Mouse (Mus musculus) midbrain, embryonic 12.5 days (tissue): Measurements from ENCODE around the gene Tmprss9. TPM values are rescaled to one million over a fixed set of nuclear protein-coding genes. Genes with fewer than 3 reads are reported as not detected.
"Not testable (repeated sequence)": the region's sequence is repeated elsewhere in the genome, so short reads cannot be mapped to it uniquely, and the experiment has no call there.

ENCODE experiments used
- ATAC-seq: fragments of 200-750 bp; cut with Nextera tagmentation; 2 replicates; pipeline ENCODE4 v1.8.0; 2017; ENCODE audit warnings: low read depth, moderate TSS enrichment, moderate library complexity; ENCODE audit not compliant: low FRiP score
- H3K27ac ChIP-seq: fragments of 300-500 bp; sonication (generic); replicated peaks from 2 replicates; pipeline ENCODE4 v1.5.1; 2016; ENCODE audit warnings: mild to moderate bottlenecking
- H3K27me3 ChIP-seq: fragments of 300-500 bp; sonication (generic); 2 replicates; pipeline ENCODE4 v1.6.1; 2016; ENCODE audit warnings: mild to moderate bottlenecking
- H3K36me3 ChIP-seq: fragments of 300-500 bp; sonication (generic); 2 replicates; pipeline ENCODE4 v1.6.1; 2016
- H3K4me1 ChIP-seq: fragments of 300-500 bp; sonication (generic); 2 replicates; pipeline ENCODE4 v1.6.1; 2016
- H3K4me2 ChIP-seq: fragments of 300-500 bp; sonication (generic); replicated peaks from 2 replicates; pipeline ENCODE4 v1.6.1; 2016; ENCODE audit warnings: mild to moderate bottlenecking, moderate library complexity
- H3K4me3 ChIP-seq: fragments of 300-500 bp; sonication (generic); 2 replicates; pipeline ENCODE4 v1.5.1; 2016; ENCODE audit warnings: mild to moderate bottlenecking
- H3K9ac ChIP-seq: fragments of 300-500 bp; sonication (generic); replicated peaks from 2 replicates; pipeline ENCODE4 v1.6.1; 2016; ENCODE audit warnings: mild to moderate bottlenecking, moderate library complexity
- H3K9me3 ChIP-seq: fragments of 300-500 bp; sonication (generic); 2 replicates; pipeline ENCODE4 v1.6.1; 2016; ENCODE audit warnings: mild to moderate bottlenecking
- WGBS: fragments of 180-500 bp; shearing (Covaris S2); methylation state at CpG from one replicate; pipeline ENCODE4 v1.1.7; 2016; 5-methylcytosine and 5-hydroxymethylcytosine counted together
- polyA plus RNA-seq: library from polyadenylated mRNA; unstranded; fragments of >200 nt; fragmentation: Nextera tagmentation; extraction: Ambion mirVana; gene quantifications from 2 replicates; pipeline ENCODE4 v1.2.1, GENCODE M21; 2016

Gene Tmprss9
- polyA plus RNA-seq, result 0.08 and 0.14 TPM in 2 replicates

- H3K4me1 ChIP-seq, result 0 out of 2 replicates have a peak, but pooled peaks cover 2% of the 10 kb centered on the region
- H3K27ac ChIP-seq, result no peak within 1 kb of the TSS
- peaks cover 17% of the 10 kb centered on the region for H3K36me3 ChIP-seq
- H3K4me2 ChIP-seq, result no peak within 1 kb of the TSS
- ATAC-seq, result no peak
- no peaks in the 10 kb centered on the region for H3K9me3 ChIP-seq
- 36% methylated on average over 9 of the region's 9 CpGs for WGBS
- no peak within 1 kb of the TSS for H3K4me3 ChIP-seq
- H3K9ac ChIP-seq, result no peak within 1 kb of the TSS
- peaks cover 8% of the 10 kb centered on the region; the same call in 1 of the 2 replicates for H3K27me3 ChIP-seq
These were observed at the start of gene Tmprss9 for GRCm38 (mm10) chr10:80871581-80871980. Tmprss9 (plus strand) TSS chr10:80871848.

- H3K27ac ChIP-seq, result no peak overlapping the region
- no peaks in the 10 kb centered on the region for H3K36me3 ChIP-seq
- no peak overlapping the region for H3K4me3 ChIP-seq
- H3K9ac ChIP-seq, result no peak overlapping the region
- 0 out of 2 replicates have a peak, but pooled peaks cover 4% of the 10 kb centered on the region for H3K4me1 ChIP-seq
- H3K27me3 ChIP-seq, result no peaks in the 10 kb centered on the region
- H3K9me3 ChIP-seq, result no peaks in the 10 kb centered on the region
- no peak for ATAC-seq
- WGBS, result 38% methylated on average over 2 of the region's 2 CpGs
- no peak overlapping the region for H3K4me2 ChIP-seq
These were observed 49.7 kb upstream of the Tmprss9 start for GRCm38 (mm10) chr10:80821991-80822390.

- Histone ChIP-seq H3K27ac (no peak overlapping the region), H3K9ac (no peak overlapping the region), H3K4me2 (no peak overlapping the region), H3K27me3 (no peaks in the 10 kb centered on the region), H3K36me3 (no peaks in the 10 kb centered on the region), H3K4me1 (peaks cover 6% of the 10 kb centered on the region), H3K9me3 (no peaks in the 10 kb centered on the region), H3K4me3 (no peak overlapping the region)
- WGBS, result 86% methylated on average over 5 of the region's 5 CpGs
- no peak for ATAC-seq
These were observed 49.1 kb upstream of the Tmprss9 start for GRCm38 (mm10) chr10:80822528-80822927.

DNA sequence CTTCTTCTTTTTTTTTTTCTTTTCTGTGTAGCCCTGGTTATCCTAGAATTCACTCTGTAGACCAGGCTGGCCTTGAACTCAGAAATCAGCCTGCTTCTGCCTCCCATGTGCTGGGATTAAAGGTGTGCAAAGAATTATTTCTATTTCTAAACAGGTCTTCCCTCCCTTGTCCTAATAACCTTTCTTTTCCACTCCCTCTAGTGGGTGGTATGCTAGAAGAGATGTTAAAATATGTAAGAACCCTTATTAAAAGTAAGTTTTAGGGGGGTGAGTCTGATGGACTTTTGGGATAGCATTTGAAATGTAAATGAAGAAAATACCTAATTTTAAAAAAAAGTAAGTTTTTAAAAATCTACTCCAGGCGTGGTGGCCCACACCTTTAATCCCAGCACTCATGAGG, 48.3 kb upstream of the Tmprss9 start:
- 82% methylated on average over 1 of the region's 1 CpGs for WGBS
- H3K36me3 ChIP-seq, result 0 out of 2 replicates have a peak, but pooled peaks cover 3% of the 10 kb centered on the region
- no peaks in the 10 kb centered on the region for H3K27me3 ChIP-seq
- H3K4me1 ChIP-seq, result peaks cover 13% of the 10 kb centered on the region
- no peak overlapping the region for H3K4me3 ChIP-seq
- H3K9ac ChIP-seq, result no peak overlapping the region
- no peaks in the 10 kb centered on the region for H3K9me3 ChIP-seq
- no peak overlapping the region for H3K27ac ChIP-seq
- no peak for ATAC-seq
- H3K4me2 ChIP-seq, result no peak overlapping the region

DNA sequence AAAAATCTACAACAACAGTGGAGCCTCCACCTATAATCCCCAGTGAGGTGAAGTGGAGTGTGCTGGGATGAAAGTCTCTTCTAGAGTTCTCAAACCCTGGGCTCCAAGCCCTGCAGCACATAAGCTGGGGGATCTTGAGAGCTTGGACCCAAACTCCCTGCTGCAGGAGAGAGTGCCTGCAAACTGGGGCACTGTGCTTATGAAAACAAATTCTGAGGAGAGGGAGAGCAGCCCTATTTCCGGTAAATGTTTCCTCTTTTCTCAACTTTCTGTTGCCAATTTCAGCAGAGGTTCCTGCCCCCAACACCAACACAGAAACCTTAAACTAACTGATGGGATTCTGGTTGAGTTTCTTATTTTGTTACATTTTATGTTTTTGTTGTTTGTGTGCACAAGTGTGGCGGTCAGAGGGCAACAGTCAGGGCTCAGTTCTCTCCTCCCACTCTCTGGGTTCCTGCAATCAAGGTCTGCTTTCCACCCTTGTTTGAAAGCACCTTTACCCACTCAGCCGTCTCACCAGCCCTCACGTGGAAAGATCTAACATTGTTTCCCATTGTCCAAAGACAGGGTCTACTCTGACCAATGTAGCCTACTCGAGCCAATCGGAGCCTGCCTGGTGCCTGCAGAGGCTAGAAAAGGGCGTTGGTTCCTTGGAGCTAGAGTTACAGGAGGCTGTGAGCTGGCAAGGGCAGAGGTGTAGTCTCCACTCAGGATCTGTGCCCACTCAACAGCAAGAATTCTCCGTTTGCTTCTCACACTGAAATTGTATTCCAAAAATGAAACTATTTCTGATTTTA, 47.6 kb upstream of the Tmprss9 start:
- no peak overlapping the region; the same call in 1 of the 2 replicates for H3K9ac ChIP-seq
- H3K4me3 ChIP-seq, result no peak overlapping the region
- H3K4me2 ChIP-seq, result no peak overlapping the region
- peaks cover 16% of the 10 kb centered on the region for H3K4me1 ChIP-seq
- 76% methylated on average over 8 of the region's 8 CpGs for WGBS
- H3K27me3 ChIP-seq, result no peaks in the 10 kb centered on the region
- no peaks in the 10 kb centered on the region for H3K9me3 ChIP-seq
- H3K36me3 ChIP-seq, result peaks cover 8% of the 10 kb centered on the region
- no peak for ATAC-seq
- H3K27ac ChIP-seq, result no peak overlapping the region

DNA sequence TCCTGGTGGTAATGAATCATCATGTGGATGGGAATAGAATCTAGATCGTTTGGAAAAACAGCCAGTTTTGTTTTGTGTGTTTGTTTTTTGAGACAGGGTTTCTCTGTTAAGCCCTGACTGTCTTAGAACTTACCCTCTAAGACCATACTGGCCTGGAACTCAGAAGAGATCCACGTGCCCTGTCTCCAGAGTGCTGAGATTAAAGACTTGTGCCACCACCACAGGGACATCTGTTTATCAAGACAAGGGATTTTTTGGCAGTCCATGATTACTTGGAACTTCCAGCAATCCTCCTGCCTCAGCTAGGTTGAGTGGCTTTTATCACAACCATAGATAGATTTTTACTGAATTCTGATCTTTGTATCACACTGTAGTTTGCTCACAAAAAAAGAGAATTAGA, 46.8 kb upstream of the Tmprss9 start:
- Histone ChIP-seq H3K9me3 (no peaks in the 10 kb centered on the region), H3K9ac (no peak overlapping the region), H3K36me3 (peaks cover 16% of the 10 kb centered on the region), H3K27me3 (no peaks in the 10 kb centered on the region), H3K27ac (no peak overlapping the region), H3K4me1 (peaks cover 24% of the 10 kb centered on the region), H3K4me2 (no peak overlapping the region), H3K4me3 (no peak overlapping the region)
- 78% methylated on average over 2 of the region's 2 CpGs for WGBS
- no peak for ATAC-seq

- no peaks in the 10 kb centered on the region for H3K27me3 ChIP-seq
- peak within 1 kb of the TSS; percentile 91 for H3K27ac ChIP-seq
- H3K9me3 ChIP-seq, result no peaks in the 10 kb centered on the region
- H3K4me2 ChIP-seq, result peak within 1 kb of the TSS; percentile 98
- peak; percentile 96 for ATAC-seq
- H3K9ac ChIP-seq, result peak within 1 kb of the TSS; percentile 97
- peak within 1 kb of the TSS; percentile 90 for H3K4me3 ChIP-seq
- peaks cover 39% of the 10 kb centered on the region for H3K4me1 ChIP-seq
- peaks cover 24% of the 10 kb centered on the region for H3K36me3 ChIP-seq
- under 1% methylated on average over 77 of the region's 82 CpGs for WGBS
These were observed 45.2 kb upstream of the Tmprss9 start, which contains the start of gene Oaz1 for GRCm38 (mm10) chr10:80826151-80827062. Oaz1 (plus strand) TSS chr10:80826656.

DNA sequence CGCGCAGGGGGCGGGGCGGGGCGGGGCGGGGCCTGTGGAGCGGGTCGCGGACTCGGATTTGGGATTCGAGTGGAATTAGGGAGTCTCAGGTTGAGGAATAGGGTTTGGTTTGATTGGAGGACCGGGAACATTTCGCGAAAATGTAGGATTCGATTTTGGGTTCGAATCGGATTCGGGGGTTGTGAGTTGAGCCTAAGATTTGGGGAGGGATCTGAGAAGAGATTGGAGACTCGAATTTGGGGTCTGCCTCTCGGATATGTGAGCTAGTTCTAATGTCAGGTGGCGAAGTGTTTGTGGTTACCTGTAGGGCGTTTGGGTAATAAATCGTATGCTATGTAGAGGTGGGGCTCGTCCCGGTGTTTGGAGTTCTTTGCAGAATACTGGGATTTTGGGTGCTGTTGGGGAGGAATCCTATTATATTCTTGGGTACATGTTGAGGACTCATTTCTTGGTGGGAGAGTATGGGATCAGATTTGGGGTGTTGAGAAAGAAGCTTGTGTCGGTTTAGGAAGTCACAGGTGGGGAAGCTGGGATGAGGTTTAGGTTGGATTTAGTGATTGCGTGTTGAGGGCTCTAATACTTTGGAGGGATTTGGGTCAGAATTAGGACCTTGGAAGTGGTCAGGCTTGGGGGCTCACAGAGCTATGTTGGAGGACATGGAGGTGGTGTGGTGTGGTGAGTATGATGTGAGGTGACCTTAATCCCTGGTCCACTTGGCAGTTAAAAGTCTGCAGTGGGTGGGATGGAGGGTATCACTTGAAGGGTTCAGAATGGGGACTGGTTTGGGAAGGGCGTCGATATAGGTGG, 44.4 kb upstream of the Tmprss9 start:
- Histone ChIP-seq H3K36me3 (peaks cover 24% of the 10 kb centered on the region), H3K4me1 (peaks cover 41% of the 10 kb centered on the region), H3K9me3 (no peaks in the 10 kb centered on the region), H3K27ac (peak overlapping the region; percentile 91), H3K9ac (peak overlapping the region; percentile 97), H3K4me3 (peak overlapping the region; percentile 90), H3K27me3 (no peaks in the 10 kb centered on the region), H3K4me2 (peak overlapping the region; percentile 98)
- 9% methylated on average over 29 of the region's 29 CpGs for WGBS
- ATAC-seq, result no peak

- no peak overlapping the region for H3K27ac ChIP-seq
- H3K4me2 ChIP-seq, result peak overlapping the region; percentile 98
- no peaks in the 10 kb centered on the region for H3K27me3 ChIP-seq
- no peak for ATAC-seq
- peak overlapping the region; percentile 90 for H3K4me3 ChIP-seq
- peaks cover 46% of the 10 kb centered on the region for H3K4me1 ChIP-seq
- WGBS, result 94% methylated on average over 10 of the region's 10 CpGs
- H3K9me3 ChIP-seq, result no peaks in the 10 kb centered on the region
- H3K9ac ChIP-seq, result peak overlapping the region; percentile 97
- H3K36me3 ChIP-seq, result peaks cover 24% of the 10 kb centered on the region
These were observed 43.7 kb upstream of the Tmprss9 start for GRCm38 (mm10) chr10:80827870-80828420.

- H3K9me3 ChIP-seq, H3K27me3 ChIP-seq, ATAC-seq, H3K27ac ChIP-seq: not testable (repeated sequence)
- Histone ChIP-seq H3K36me3 (peaks cover 24% of the 10 kb centered on the region), H3K4me3 (peak overlapping the region; percentile 90), H3K4me1 (peaks cover 49% of the 10 kb centered on the region), H3K9ac (peak overlapping the region; percentile 97; the same call in 1 of the 2 replicates), H3K4me2 (peak overlapping the region; percentile 98)
- 86% methylated on average over 9 of the region's 9 CpGs for WGBS
These were observed 43.1 kb upstream of the Tmprss9 start for GRCm38 (mm10) chr10:80828587-80828986.
